Mouse (Mus musculus) erythroblast, embryonic 14.5 days (primary cell): ENCODE data around the gene Sap30l.

Source experiments
- GATA1 ChIP-seq: IDR thresholded peaks from 2 replicates; pipeline ENCODE4 v1.6.1; 2012; ENCODE audit warnings: low read length, inconsistent platforms, mixed read lengths
- TAL1 ChIP-seq: IDR thresholded peaks from 3 replicates; pipeline ENCODE4 v1.6.1; 2012; ENCODE audit warnings: low read length, inconsistent platforms, mixed read lengths

DNA sequence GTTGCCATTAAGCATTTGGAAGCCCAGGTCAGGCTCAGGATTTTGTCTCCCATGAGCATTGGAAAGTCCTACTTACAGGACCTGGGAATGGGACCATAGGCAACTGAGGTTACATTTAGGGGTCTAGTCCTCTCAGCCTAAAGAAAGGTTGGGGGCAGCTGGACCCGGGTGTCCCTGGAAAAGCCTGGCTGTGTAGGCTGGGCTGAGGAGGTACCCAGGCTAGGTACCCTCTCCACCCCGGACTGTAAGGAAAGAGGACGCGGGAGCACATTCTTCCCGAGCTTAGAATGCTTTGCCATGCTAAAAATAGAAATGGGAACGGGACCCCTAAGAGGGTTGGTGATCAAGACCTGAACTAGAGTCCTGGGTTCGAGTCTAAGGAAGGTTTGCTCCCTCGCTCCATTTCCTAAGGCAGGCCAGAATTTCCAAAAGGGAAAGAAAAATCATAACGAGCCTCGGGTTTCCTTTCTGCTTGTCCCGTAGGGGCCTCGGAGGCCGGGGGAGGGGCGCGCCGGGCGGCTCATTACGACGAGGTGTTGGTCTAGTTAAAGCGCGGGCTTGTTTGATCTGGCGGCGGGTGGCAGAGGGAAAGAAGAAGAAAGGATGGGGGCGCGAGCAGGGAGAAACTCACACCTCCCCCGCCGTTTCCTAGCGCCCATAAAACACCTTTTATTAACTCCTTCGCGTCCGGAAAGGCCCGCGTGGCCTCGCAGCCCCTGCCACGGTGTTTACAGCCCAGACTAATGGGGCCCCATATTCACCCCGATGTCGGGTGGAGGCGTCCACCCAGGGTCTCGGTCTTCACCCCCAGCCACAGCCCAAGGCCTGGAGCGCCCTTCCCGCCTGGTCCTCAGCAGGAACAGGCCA lies 25.8 kb downstream of the Sap30l start:
- TF ChIP-seq GATA1 (no peak), TAL1 (no peak)
